In the genomic region with DNA sequence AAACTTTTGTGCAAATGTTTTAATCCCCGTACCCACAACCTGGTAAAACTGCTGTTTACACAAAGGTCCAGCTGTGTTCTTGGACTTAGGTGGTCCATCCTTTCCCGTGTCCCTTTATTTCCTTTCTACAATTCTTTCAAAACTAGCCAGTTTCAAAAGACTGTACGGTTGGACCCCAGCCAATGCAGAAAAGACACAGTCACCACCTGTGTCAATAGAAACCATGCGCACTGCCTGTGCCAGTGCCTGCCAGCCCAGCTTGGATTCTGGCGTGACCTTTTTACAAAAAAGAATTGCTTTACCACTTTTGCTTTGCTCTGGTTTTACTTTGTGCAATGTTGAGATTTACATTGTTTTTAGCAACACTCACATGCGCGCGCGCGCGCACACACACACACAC, we compare ENCODE assay signal across 12 mouse cellular contexts. TPM values are rescaled to one million over a fixed set of nuclear protein-coding genes. Genes with fewer than 3 reads are reported as not detected.
DNase-seq lines count a peak whose midpoint lies in the region; ATAC-seq and TF ChIP-seq lines count a peak whose summit lies in the region.
"Had no signal": no experiment of that assay in that cellular context is flagged by ENCODE, and none has a peak within 500 bp of the region (broad histone marks: within the 10 kb centered on the region; RNA-seq: fewer than 3 reads in every experiment).

No protein-coding gene starts in this region.

- no peak for ATAC-seq in forebrain, embryonic 14.5 days
- ATAC-seq in forebrain, embryonic 15.5 days (replicated peaks): no peak
- no peak for ATAC-seq in liver, postnatal 0 days
- no peak for ATAC-seq in liver, embryonic 12.5 days

- H3K36me3 ChIP-seq in forebrain, embryonic 14.5 days (ENCODE audit: control insufficient read depth, insufficient read depth, low read length): no peaks in the 10 kb centered on the region
- no peaks in the 10 kb centered on the region for H3K36me3 ChIP-seq in forebrain, embryonic 15.5 days
- no peaks in the 10 kb centered on the region for H3K36me3 ChIP-seq in liver, postnatal 0 days (replicated peaks; ENCODE audit: insufficient read depth, low read length)
- H3K36me3 ChIP-seq in liver, embryonic 12.5 days: no peaks in the 10 kb centered on the region
- H3K36me3 ChIP-seq: embryonic facial prominence, embryonic 12.5 days; heart, embryonic 12.5 days; limb, embryonic 12.5 days had no signal

- WGBS in forebrain, embryonic 14.5 days: 71% methylated on average over 11 of the region's 11 CpGs
- WGBS in forebrain, embryonic 15.5 days: 68% methylated on average over 11 of the region's 11 CpGs
- WGBS in liver, postnatal 0 days (ENCODE audit: insufficient replicate concordance): 76% methylated on average over 11 of the region's 11 CpGs
- 81% methylated on average over 11 of the region's 11 CpGs for WGBS in liver, embryonic 12.5 days (ENCODE audit: insufficient replicate concordance)
- WGBS in cerebellum, adult 2 months: 60% methylated on average over 11 of the region's 11 CpGs

- no peaks in the 10 kb centered on the region for H3K4me1 ChIP-seq in forebrain, embryonic 14.5 days (ENCODE audit: control insufficient read depth, insufficient read depth, low read length)
- peaks cover 4% of the 10 kb centered on the region; the same call in 1 of the 2 replicates for H3K4me1 ChIP-seq in forebrain, embryonic 15.5 days
- no peaks in the 10 kb centered on the region for H3K4me1 ChIP-seq in liver, postnatal 0 days (ENCODE audit: insufficient read depth)
- H3K4me1 ChIP-seq in liver, embryonic 12.5 days: no peaks in the 10 kb centered on the region
- H3K4me1 ChIP-seq in cerebellum, adult 2 months (ENCODE audit: control insufficient read depth, insufficient read depth, low read length): no peaks in the 10 kb centered on the region
- H3K4me1 ChIP-seq: embryonic facial prominence, embryonic 12.5 days; heart, embryonic 12.5 days; limb, embryonic 12.5 days had no signal

- no peak for TF ChIP-seq POLR2A in cerebellum, adult 2 months (IDR thresholded peaks at IDR 0.05; ENCODE audit: borderline replicate concordance, insufficient read depth, low read length)

- no peak overlapping the region for H3K4me2 ChIP-seq in forebrain, embryonic 14.5 days (ENCODE audit: low read length)
- no peak overlapping the region for H3K4me2 ChIP-seq in forebrain, embryonic 15.5 days (replicated peaks)
- no peak overlapping the region for H3K4me2 ChIP-seq in liver, postnatal 0 days (ENCODE audit: low read depth, low read length)
- no peak overlapping the region for H3K4me2 ChIP-seq in liver, embryonic 12.5 days
- H3K4me2 ChIP-seq: embryonic facial prominence, embryonic 12.5 days; heart, embryonic 12.5 days; limb, embryonic 12.5 days had no signal

- no peaks in the 10 kb centered on the region for H3K9me3 ChIP-seq in forebrain, embryonic 14.5 days (replicated peaks; ENCODE audit: control insufficient read depth, low read length)
- H3K9me3 ChIP-seq in forebrain, embryonic 15.5 days: no peaks in the 10 kb centered on the region
- H3K9me3 ChIP-seq in liver, postnatal 0 days (ENCODE audit: low read length): no peaks in the 10 kb centered on the region
- no peaks in the 10 kb centered on the region for H3K9me3 ChIP-seq in liver, embryonic 12.5 days (replicated peaks)
- H3K9me3 ChIP-seq: embryonic facial prominence, embryonic 12.5 days; heart, embryonic 12.5 days; limb, embryonic 12.5 days had no signal

- peak; percentile 51 for DNase-seq in forebrain, embryonic 14.5 days (ENCODE audit: low spot score)
- peak; percentile 18 for DNase-seq in liver, postnatal 0 days
- DNase-seq in cerebellum, adult 2 months: peak; percentile 26 to 52
- DNase-seq in cerebellum, postnatal 25 days: peak; percentile 25 to 73
- no peak for DNase-seq in kidney, adult 18-20 months
- DNase-seq: layer of hippocampus, adult 9-11 months; lung, postnatal 10 days had no signal

- H3K27me3 ChIP-seq in forebrain, embryonic 14.5 days (replicated peaks; ENCODE audit: control insufficient read depth, insufficient read depth, low read length): no peaks in the 10 kb centered on the region
- H3K27me3 ChIP-seq in forebrain, embryonic 15.5 days: no peaks in the 10 kb centered on the region
- H3K27me3 ChIP-seq in liver, postnatal 0 days (ENCODE audit: insufficient read depth, low read length): no peaks in the 10 kb centered on the region
- no peaks in the 10 kb centered on the region for H3K27me3 ChIP-seq in liver, embryonic 12.5 days (replicated peaks)
- H3K27me3 ChIP-seq in cerebellum, adult 2 months (ENCODE audit: control insufficient read depth, insufficient read depth, low read length): no peaks in the 10 kb centered on the region
- H3K27me3 ChIP-seq: embryonic facial prominence, embryonic 12.5 days; heart, embryonic 12.5 days; limb, embryonic 12.5 days had no signal

- TF ChIP-seq EP300 in liver, postnatal 0 days (IDR thresholded peaks at IDR 0.05; ENCODE audit: low read depth): no peak

- no peak overlapping the region for H3K9ac ChIP-seq in forebrain, embryonic 14.5 days (ENCODE audit: low read length)
- H3K9ac ChIP-seq in forebrain, embryonic 15.5 days (replicated peaks): no peak overlapping the region
- no peak overlapping the region for H3K9ac ChIP-seq in liver, postnatal 0 days (replicated peaks)
- no peak overlapping the region for H3K9ac ChIP-seq in liver, embryonic 12.5 days
- H3K9ac ChIP-seq: embryonic facial prominence, embryonic 12.5 days; heart, embryonic 12.5 days; limb, embryonic 12.5 days had no signal

- H3K4me3 ChIP-seq in forebrain, embryonic 14.5 days (ENCODE audit: low read depth, low read length): no peak overlapping the region
- no peak overlapping the region for H3K4me3 ChIP-seq in forebrain, embryonic 15.5 days
- no peak overlapping the region for H3K4me3 ChIP-seq in liver, postnatal 0 days (ENCODE audit: low read depth, low read length)
- no peak overlapping the region for H3K4me3 ChIP-seq in liver, embryonic 12.5 days
- no peak overlapping the region for H3K4me3 ChIP-seq in cerebellum, adult 2 months (replicated peaks; ENCODE audit: insufficient read depth, low read depth, low read length)
- H3K4me3 ChIP-seq: embryonic facial prominence, embryonic 12.5 days; heart, embryonic 12.5 days; limb, embryonic 12.5 days had no signal

- TF ChIP-seq CTCF in liver, postnatal 0 days (IDR thresholded peaks at IDR 0.05; ENCODE audit: low read depth): no peak
- TF ChIP-seq CTCF in cerebellum, adult 2 months (IDR thresholded peaks at IDR 0.05; ENCODE audit: borderline replicate concordance, insufficient read depth, low read depth, low read length): no peak

- H3K27ac ChIP-seq in forebrain, embryonic 14.5 days (ENCODE audit: low read depth, low read length): no peak overlapping the region
- H3K27ac ChIP-seq in forebrain, embryonic 15.5 days (replicated peaks): no peak overlapping the region
- no peak overlapping the region for H3K27ac ChIP-seq in liver, postnatal 0 days (ENCODE audit: low read depth)
- no peak overlapping the region for H3K27ac ChIP-seq in liver, embryonic 12.5 days
- H3K27ac ChIP-seq in cerebellum, adult 2 months (ENCODE audit: insufficient read depth, low read length): no peak overlapping the region
- H3K27ac ChIP-seq: embryonic facial prominence, embryonic 12.5 days; limb, embryonic 12.5 days had no signal

RNA-seq across cellular contexts. Expression of a gene that starts 18.3 kb away (rescaled TPM):
- 0.10 TPM in 1 of 2 replicates, not detected in the other for polyA plus RNA-seq in forebrain, embryonic 14.5 days (2014; fragmentation: Nextera tagmentation; extraction: Ambion mirVana)
- polyA plus RNA-seq in forebrain, embryonic 15.5 days (2015; fragmentation: Nextera tagmentation; extraction: Ambion mirVana): 0.22 and 0.29 TPM in 2 replicates
- polyA plus RNA-seq in liver, postnatal 0 days (2015; fragmentation: Nextera tagmentation; extraction: Ambion mirVana): 0.46 and 1.5 TPM in 2 replicates
- polyA plus RNA-seq in liver, embryonic 12.5 days (2016; fragmentation: Nextera tagmentation; extraction: Ambion mirVana): 0.47 and 0.55 TPM in 2 replicates
- polyA plus RNA-seq in cerebellum, adult 2 months (2012; rRNA removed): not detected in 2 replicates

RNA-seq across cellular contexts. Expression of a gene that starts 55.0 kb away (rescaled TPM):
- polyA plus RNA-seq in forebrain, embryonic 14.5 days (2014; fragmentation: Nextera tagmentation; extraction: Ambion mirVana): 15.0 and 15.4 TPM in 2 replicates
- polyA plus RNA-seq in forebrain, embryonic 15.5 days (2015; fragmentation: Nextera tagmentation; extraction: Ambion mirVana): 16.4 and 17.3 TPM in 2 replicates
- polyA plus RNA-seq in liver, postnatal 0 days (2015; fragmentation: Nextera tagmentation; extraction: Ambion mirVana): 3.4 and 4.5 TPM in 2 replicates
- 12.0 and 14.2 TPM in 2 replicates for polyA plus RNA-seq in liver, embryonic 12.5 days (2016; fragmentation: Nextera tagmentation; extraction: Ambion mirVana)
- polyA plus RNA-seq in cerebellum, adult 2 months (2012; rRNA removed): 20.7 and 22.3 TPM in 2 replicates
